Mouse (Mus musculus) kidney, embryonic 14.5 days (tissue): ENCODE results near the gene Tubb2a. TPM values are rescaled to one million over a fixed set of nuclear protein-coding genes. Genes with fewer than 3 reads are reported as not detected.
A peak's percentile ranks its signal among the peaks of the same experiment; 100 is the strongest.
"Not testable (repeated sequence)": the region's sequence is repeated elsewhere in the genome, so short reads cannot be mapped to it uniquely, and the experiment has no call there.

Source experiments
- ATAC-seq: fragments of 200-750 bp; cut with Nextera tagmentation; 2 replicates; pipeline ENCODE4 v1.8.0; 2017; ENCODE audit warnings: moderate number of reproducible peaks, mild to moderate bottlenecking, moderate TSS enrichment, moderate library complexity; ENCODE audit not compliant: low FRiP score, low TSS enrichment
- H3K27ac ChIP-seq: fragments of 300-500 bp; sonication (generic); 2 replicates; pipeline ENCODE4 v1.5.1; 2014; ENCODE audit warnings: low read depth, mild to moderate bottlenecking, low read length, moderate library complexity, mixed read lengths
- H3K27me3 ChIP-seq: fragments of 300-500 bp; sonication (generic); 2 replicates; pipeline ENCODE4 v1.6.1; 2014; ENCODE audit warnings: mild to moderate bottlenecking, low read length; ENCODE audit not compliant: control insufficient read depth, insufficient read depth
- H3K36me3 ChIP-seq: fragments of 300-500 bp; sonication (generic); 2 replicates; pipeline ENCODE4 v1.6.1; 2014; ENCODE audit warnings: low read length, mixed read lengths; ENCODE audit not compliant: control insufficient read depth, insufficient read depth
- H3K4me1 ChIP-seq: fragments of 300-500 bp; sonication (generic); 2 replicates; pipeline ENCODE4 v1.6.1; 2014; ENCODE audit warnings: low read length, mixed read lengths; ENCODE audit not compliant: control insufficient read depth, insufficient read depth
- H3K4me2 ChIP-seq: fragments of 300-500 bp; sonication (generic); replicated peaks from 2 replicates; pipeline ENCODE4 v1.6.1; 2014; ENCODE audit warnings: low read depth, mild to moderate bottlenecking, low read length
- H3K4me3 ChIP-seq: fragments of 300-500 bp; sonication (generic); 2 replicates; pipeline ENCODE4 v1.5.1; 2014; ENCODE audit warnings: mild to moderate bottlenecking, low read length
- H3K9ac ChIP-seq: fragments of 300-500 bp; sonication (generic); 2 replicates; pipeline ENCODE4 v1.6.1; 2014; ENCODE audit warnings: low read depth, mild to moderate bottlenecking, low read length, moderate library complexity
- H3K9me3 ChIP-seq: fragments of 300-500 bp; sonication (generic); 2 replicates; pipeline ENCODE4 v1.6.1; 2016; ENCODE audit warnings: low read length; ENCODE audit not compliant: control insufficient read depth
- WGBS: fragments of 180-500 bp; shearing (Covaris S2); extraction: QIAGEN DNeasy Blood & Tissue Kit; methylation state at CpG from one replicate; pipeline ENCODE4 v1.1.7; 2014; 5-methylcytosine and 5-hydroxymethylcytosine counted together
- polyA plus RNA-seq: library from polyadenylated mRNA; unstranded; fragments of >200 nt; fragmentation: Nextera tagmentation; extraction: Ambion mirVana; gene quantifications from 2 replicates; pipeline ENCODE4 v1.2.1, GENCODE M21; 2014

Gene Tubb2a
- polyA plus RNA-seq, 1 experiment from 2014 or later: 73.4 TPM

DNA sequence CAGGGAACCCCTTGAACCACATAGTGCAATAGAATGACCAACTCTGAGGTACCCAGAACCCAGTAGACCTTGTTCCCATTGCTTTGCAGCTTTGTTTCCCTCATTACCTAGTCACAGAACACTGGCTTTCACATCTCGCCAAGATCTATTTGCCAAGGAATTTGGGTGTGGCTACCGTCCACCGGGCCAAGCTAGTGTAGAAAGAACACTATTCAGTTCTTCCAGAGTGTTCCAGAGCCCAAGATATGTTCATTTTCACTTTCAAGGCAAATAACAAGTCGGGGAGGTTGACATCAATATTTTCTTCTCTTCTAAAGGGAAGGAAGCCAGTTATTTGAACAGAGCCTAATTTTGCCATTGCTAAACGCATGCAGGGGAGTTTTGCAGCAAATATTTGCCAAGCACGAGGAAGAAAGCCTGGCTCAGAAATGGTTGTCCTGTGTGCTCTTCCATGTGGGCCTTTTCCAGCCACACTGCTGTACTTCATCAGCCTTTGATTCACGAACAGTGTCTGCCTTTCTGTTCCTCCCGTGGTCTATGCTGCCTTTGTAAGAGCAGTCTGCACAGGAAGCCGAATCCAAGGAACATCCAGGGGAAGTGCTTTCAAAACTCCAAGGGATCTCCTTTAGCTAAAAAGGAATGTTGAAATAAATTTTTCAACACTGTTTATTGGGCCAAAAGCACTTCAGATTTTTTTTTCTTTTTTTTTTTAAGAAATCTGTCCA is 6.4 kb upstream of the Tubb2a start:
- H3K27me3 ChIP-seq: no peaks in the 10 kb centered on the region; the same call in 1 of the 2 replicates
- no peak for ATAC-seq
- 74% methylated on average over 9 of the region's 9 CpGs for WGBS
- H3K4me3 ChIP-seq: no peak overlapping the region
- no peaks in the 10 kb centered on the region for H3K9me3 ChIP-seq
- no peaks in the 10 kb centered on the region for H3K4me1 ChIP-seq
- H3K9ac ChIP-seq: no peak overlapping the region
- H3K4me2 ChIP-seq: no peak overlapping the region
- H3K36me3 ChIP-seq: no peaks in the 10 kb centered on the region
- H3K27ac ChIP-seq: no peak overlapping the region

DNA sequence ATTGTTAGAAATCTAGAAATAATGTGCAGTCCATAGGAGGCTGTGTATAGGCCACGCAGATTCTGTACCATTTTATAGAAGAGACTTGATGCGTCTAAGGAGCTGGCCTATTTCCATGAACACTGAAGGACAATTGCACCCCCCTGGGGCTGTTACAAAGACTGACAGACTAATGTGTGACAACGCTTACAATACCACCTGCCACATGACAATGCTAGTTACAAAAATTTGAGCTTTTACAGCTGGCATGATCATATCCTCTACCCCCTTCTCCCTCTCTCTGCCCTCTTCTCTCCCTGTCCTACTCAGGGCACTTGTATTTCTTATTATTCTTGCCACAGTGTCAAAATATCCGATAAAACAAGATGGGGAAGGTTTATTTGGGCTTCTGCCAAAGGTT is 4.1 kb upstream of the Tubb2a start:
- Histone ChIP-seq H3K4me1 (peaks cover 3% of the 10 kb centered on the region; the same call in 1 of the 2 replicates), H3K27me3 (no peaks in the 10 kb centered on the region; the same call in 1 of the 2 replicates), H3K9me3 (no peaks in the 10 kb centered on the region), H3K4me2 (no peak overlapping the region), H3K27ac (no peak overlapping the region), H3K4me3 (no peak overlapping the region), H3K9ac (no peak overlapping the region), H3K36me3 (no peaks in the 10 kb centered on the region)
- no peak for ATAC-seq
- WGBS: 79% methylated on average over 4 of the region's 4 CpGs

DNA sequence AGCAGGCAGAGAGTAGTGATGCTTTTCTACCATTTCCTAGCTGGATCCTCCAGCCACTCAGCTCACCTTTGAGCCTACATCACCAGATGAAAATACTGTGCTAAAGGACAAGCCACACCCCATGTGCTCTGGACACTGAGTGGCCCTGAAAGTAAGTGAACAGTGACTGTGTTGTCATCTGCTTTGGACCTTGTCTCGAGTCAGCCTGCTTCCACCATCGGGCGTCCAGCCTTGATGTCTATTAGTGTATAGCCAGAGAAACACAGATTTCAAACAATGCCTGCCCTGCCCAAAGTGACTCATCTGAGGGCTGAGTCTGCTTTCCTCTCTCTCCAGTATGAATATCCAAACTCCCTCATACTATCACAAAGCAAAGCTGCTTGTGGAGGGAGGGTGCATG is 2.0 kb upstream of the Tubb2a start:
- no peak overlapping the region for H3K4me3 ChIP-seq
- H3K9me3 ChIP-seq: no peaks in the 10 kb centered on the region
- H3K27ac ChIP-seq: no peak overlapping the region
- peaks cover 7% of the 10 kb centered on the region; the same call in 1 of the 2 replicates for H3K4me1 ChIP-seq
- no peak for ATAC-seq
- no peaks in the 10 kb centered on the region; the same call in 1 of the 2 replicates for H3K27me3 ChIP-seq
- no peak overlapping the region for H3K9ac ChIP-seq
- no peaks in the 10 kb centered on the region for H3K36me3 ChIP-seq
- WGBS: 91% methylated on average over 3 of the region's 3 CpGs
- H3K4me2 ChIP-seq: no peak overlapping the region

DNA sequence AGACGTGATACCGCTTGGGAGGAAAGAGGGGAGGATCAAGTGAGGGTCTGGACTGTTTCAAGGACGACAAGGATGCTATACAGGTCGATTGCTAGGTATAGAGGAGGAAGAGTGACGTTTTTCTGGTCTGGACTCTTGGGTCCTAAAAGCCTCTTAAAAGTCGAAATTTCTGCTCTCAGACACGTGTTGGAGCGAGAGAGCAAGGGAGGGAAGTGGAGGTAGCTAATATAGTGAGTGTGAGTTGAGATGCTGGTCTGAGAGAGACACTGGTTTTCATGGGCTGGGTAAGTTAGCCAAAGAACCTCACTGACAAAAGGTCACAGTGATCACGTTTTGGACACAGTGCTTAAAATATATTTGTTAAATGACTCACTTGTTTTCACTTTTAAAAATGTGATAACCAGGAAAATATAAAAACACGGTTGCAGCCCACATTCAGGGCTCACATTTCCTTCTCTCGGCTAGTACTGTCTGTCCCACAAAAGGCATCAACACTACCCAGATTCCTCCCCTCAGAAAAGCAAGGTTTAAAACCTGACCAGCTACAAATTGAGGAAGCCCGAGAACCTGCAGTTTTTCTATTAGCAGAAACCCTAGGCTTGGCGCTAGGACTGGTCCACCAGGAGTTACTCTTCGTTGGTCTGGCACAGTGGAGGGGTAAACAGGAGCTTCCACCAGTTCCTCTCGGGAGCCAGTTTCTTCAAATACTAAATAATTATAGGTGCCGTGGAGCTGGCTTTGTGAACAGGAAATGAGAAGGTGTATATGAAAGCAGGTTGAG is 883 bp upstream of the Tubb2a start:
- 40% methylated on average over 16 of the region's 16 CpGs for WGBS
- 0 out of 2 replicates have a peak, but pooled peaks have one; percentile 10 for ATAC-seq

DNA sequence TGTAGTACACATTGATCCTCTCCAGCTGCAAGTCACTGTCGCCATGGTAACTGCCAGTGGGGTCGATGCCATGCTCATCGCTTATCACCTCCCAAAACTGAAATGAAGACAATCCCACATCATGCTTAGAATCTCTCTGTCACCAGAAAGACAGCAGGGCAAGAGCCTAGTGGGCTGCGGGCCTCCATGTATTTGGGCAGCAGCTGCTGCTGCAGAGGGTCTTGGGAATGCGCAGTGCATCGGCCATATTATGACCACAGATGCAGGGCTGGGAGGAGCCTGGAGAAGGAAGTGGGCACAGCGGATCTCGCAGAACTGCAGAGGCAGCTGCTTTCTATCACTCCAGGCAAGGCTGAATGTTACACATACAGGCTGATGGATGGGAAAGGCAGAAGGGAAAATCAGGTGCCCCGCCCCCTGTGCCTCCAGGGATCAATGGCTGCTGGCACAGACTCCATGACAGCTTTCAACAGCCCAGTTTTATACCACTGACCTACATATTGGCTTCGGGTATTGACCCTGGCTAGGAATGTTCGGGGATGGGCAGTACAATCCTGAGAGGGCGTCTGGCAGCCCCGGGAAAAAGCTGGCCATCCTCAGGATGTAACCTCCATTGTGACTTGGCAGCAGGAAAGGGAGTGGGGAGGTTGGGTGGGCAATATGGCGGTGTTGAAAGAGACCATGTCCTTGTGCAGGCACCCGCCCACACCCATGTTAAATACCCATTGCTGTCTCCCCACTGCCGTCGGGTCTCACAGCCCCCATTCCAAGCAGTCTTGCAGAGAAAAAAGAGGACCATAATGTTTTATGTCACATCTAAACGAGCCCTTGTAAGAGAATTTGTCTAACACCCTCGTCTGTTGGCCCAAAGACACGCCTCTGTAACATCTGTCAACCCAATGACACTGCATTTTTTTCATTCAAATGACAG is 981 bp downstream of the Tubb2a start:
- Histone ChIP-seq H3K9ac (peak overlapping the region; percentile 66; the same call in 1 of the 2 replicates), H3K4me2 (peak overlapping the region; percentile 87), H3K4me3 (peak overlapping the region; percentile 68), H3K27ac (no peak overlapping the region), H3K36me3 (no peaks in the 10 kb centered on the region; the same call in 1 of the 2 replicates), H3K4me1 (peaks cover 7% of the 10 kb centered on the region; the same call in 1 of the 2 replicates), H3K27me3 (no peaks in the 10 kb centered on the region; the same call in 1 of the 2 replicates), H3K9me3 (no peaks in the 10 kb centered on the region)
- 49% methylated on average over 20 of the region's 20 CpGs for WGBS
- peak; percentile 23; the same call in 1 of the 2 replicates for ATAC-seq

More for the DNA sequence above, 883 bp upstream of the Tubb2a start:
- Histone ChIP-seq H3K36me3 (no peaks in the 10 kb centered on the region; the same call in 1 of the 2 replicates), H3K9ac (peak overlapping the region; percentile 66), H3K4me2 (peak overlapping the region; percentile 87), H3K9me3 (no peaks in the 10 kb centered on the region), H3K27me3 (no peaks in the 10 kb centered on the region; the same call in 1 of the 2 replicates), H3K4me3 (peak overlapping the region; percentile 68; the same call in 1 of the 2 replicates), H3K4me1 (peaks cover 7% of the 10 kb centered on the region; the same call in 1 of the 2 replicates), H3K27ac (no peak overlapping the region)

DNA sequence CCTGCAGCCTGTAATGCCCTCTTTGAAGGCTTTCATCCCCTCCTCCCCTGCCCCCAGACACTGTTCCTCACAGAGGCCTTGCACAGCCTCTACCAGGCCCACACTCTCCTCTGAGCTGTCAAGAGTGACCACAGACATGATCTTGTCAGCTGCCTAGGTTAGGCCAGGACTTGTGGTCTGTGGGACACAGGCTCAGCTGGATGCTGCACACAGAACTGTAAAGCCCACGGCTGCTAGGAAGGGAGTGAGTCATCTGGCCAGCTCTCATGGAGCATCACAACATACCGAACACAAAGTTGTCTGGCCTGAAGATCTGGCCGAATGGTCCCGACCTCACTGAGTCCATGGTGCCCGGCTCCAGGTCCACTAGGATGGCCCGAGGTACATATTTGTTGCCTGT is 1.9 kb downstream of the Tubb2a start:
- H3K27ac ChIP-seq, ATAC-seq, H3K9ac ChIP-seq, H3K36me3 ChIP-seq, H3K27me3 ChIP-seq, H3K4me1 ChIP-seq, H3K9me3 ChIP-seq, H3K4me3 ChIP-seq, H3K4me2 ChIP-seq: not testable (repeated sequence)
- WGBS: 84% methylated on average over 6 of the region's 6 CpGs

DNA sequence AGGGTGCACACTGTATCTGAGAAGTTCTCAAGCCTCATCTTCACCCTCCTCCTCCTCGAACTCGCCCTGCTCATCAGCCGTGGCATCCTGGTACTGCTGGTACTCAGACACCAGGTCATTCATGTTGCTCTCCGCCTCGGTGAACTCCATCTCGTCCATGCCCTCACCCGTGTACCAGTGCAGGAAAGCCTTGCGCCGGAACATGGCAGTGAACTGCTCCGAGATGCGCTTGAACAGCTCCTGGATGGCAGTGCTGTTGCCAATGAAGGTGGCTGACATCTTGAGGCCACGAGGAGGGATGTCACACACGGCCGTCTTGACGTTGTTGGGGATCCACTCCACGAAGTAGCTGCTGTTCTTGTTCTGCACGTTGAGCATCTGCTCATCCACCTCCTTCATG is 3.4 kb downstream of the Tubb2a start:
- H3K4me3 ChIP-seq, H3K9me3 ChIP-seq, H3K36me3 ChIP-seq, ATAC-seq, H3K4me1 ChIP-seq, H3K9ac ChIP-seq, H3K4me2 ChIP-seq, H3K27me3 ChIP-seq, H3K27ac ChIP-seq: not testable (repeated sequence)
- 88% methylated on average over 4 of the region's 17 CpGs for WGBS

DNA sequence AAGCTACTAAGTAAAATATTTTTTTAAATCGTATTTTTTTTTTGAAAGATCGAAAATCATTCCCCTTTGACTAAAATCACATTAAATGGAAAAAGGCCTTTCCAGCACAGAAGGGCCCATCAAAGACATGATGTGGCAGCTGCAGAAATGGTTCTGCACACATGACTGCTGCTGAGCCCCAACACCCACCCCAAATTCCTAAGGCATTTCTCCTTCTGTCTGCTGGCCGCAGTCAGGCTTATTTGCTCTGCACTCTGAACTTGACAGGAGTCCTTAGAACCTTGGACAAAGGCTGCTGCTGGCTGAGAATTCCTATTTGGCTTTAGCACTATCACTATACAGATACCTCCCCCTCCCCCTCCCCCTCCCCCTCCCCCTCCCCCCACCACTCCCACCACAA is 5.0 kb downstream of the Tubb2a start:
- Histone ChIP-seq H3K4me1 (peaks cover 7% of the 10 kb centered on the region; the same call in 1 of the 2 replicates), H3K9ac (no peak overlapping the region), H3K27me3 (no peaks in the 10 kb centered on the region), H3K4me2 (no peak overlapping the region), H3K36me3 (no peaks in the 10 kb centered on the region; the same call in 1 of the 2 replicates), H3K27ac (no peak overlapping the region), H3K9me3 (no peaks in the 10 kb centered on the region), H3K4me3 (no peak overlapping the region)
- no peak for ATAC-seq
- WGBS: 77% methylated on average over 3 of the region's 3 CpGs
